8 mouse cellular contexts compared by ENCODE assay signal in genomic region chr10:79783920-79784800, GRCm38 (mm10). TPM values are rescaled to one million over a fixed set of nuclear protein-coding genes. Genes with fewer than 3 reads are reported as not detected.
A peak's percentile ranks its signal among the peaks of the same experiment; 100 is the strongest.
DNase-seq lines count a peak whose midpoint lies in the region; ATAC-seq and TF ChIP-seq lines count a peak whose summit lies in the region.
"Had no signal": no experiment of that assay in that cellular context is flagged by ENCODE, and none has a peak within 500 bp of the region (broad histone marks: within the 10 kb centered on the region; RNA-seq: fewer than 3 reads in every experiment).

No protein-coding gene starts in this region.

- no peak overlapping the region for H3K4me2 ChIP-seq in intestine, postnatal 0 days (replicated peaks; ENCODE audit: low read depth)
- no peak overlapping the region for H3K4me2 ChIP-seq in intestine, embryonic 16.5 days (ENCODE audit: low read depth, low read length)
- no peak overlapping the region for H3K4me2 ChIP-seq in liver, embryonic 14.5 days (ENCODE audit: low read depth)

- H3K4me1 ChIP-seq in intestine, postnatal 0 days (replicated peaks; ENCODE audit: control insufficient read depth, insufficient read depth, low read length): no peaks in the 10 kb centered on the region; the same call in 1 of the 2 replicates
- peaks cover 16% of the 10 kb centered on the region for H3K4me1 ChIP-seq in intestine, embryonic 16.5 days (ENCODE audit: control insufficient read depth, insufficient read depth, low read length)
- H3K4me1 ChIP-seq in MEL (ENCODE audit: control insufficient read depth in 1 of 2, insufficient read depth in 2 of 2, low read length in 2 of 2): peaks cover 0 to 15% of the 10 kb centered on the region in 2 experiments; a peak in 2 of 4 replicates
- H3K4me1 ChIP-seq in liver, embryonic 14.5 days (replicated peaks; ENCODE audit: control insufficient read depth in 2 of 2, insufficient read depth in 2 of 2, low read length in 1 of 2): peaks cover 7 to 11% of the 10 kb centered on the region in 2 experiments

- no peaks in the 10 kb centered on the region for H3K36me3 ChIP-seq in intestine, postnatal 0 days (ENCODE audit: control insufficient read depth, insufficient read depth)
- no peaks in the 10 kb centered on the region for H3K36me3 ChIP-seq in intestine, embryonic 16.5 days (ENCODE audit: control insufficient read depth, insufficient read depth, low read length)
- no peaks in the 10 kb centered on the region; a peak in 1 of 4 replicates for H3K36me3 ChIP-seq in MEL (ENCODE audit: control insufficient read depth in 1 of 2, insufficient read depth in 2 of 2, low read length in 2 of 2)
- H3K36me3 ChIP-seq in liver, embryonic 14.5 days (replicated peaks; ENCODE audit: control insufficient read depth, insufficient read depth, low read depth): no peaks in the 10 kb centered on the region

- no peaks in the 10 kb centered on the region for H3K79me2 ChIP-seq in MEL (ENCODE audit: control insufficient read depth, insufficient read depth, low read length, poor library complexity)

- peak; percentile 53 for DNase-seq in CD4-positive helper T cell, adult 2 months (ENCODE audit: low read depth, low spot score)
- DNase-seq in MEL (ENCODE audit: low read depth, low spot score): peak; percentile 73
- peak in 1 of 3 experiments; percentile 44 for DNase-seq in liver, embryonic 14.5 days (ENCODE audit: low read depth in 3 of 3, low spot score in 3 of 3)
- no peak for DNase-seq in urinary bladder, adult 2 months (ENCODE audit: low spot score)
- no peak for DNase-seq in Muller cell, postnatal 12 days (ENCODE audit: inconsistent ontology term)

- TF ChIP-seq RAD21 in MEL (IDR thresholded peaks at IDR 0.05; ENCODE audit: low read depth, low read length): peak; percentile 10

- no peaks in the 10 kb centered on the region for H3K27me3 ChIP-seq in intestine, postnatal 0 days (replicated peaks; ENCODE audit: control insufficient read depth, insufficient read depth, low read length)
- H3K27me3 ChIP-seq in intestine, embryonic 16.5 days (replicated peaks; ENCODE audit: control insufficient read depth, insufficient read depth, low read length): peaks cover 2% of the 10 kb centered on the region; the same call in 1 of the 2 replicates
- no peaks in the 10 kb centered on the region for H3K27me3 ChIP-seq in MEL (ENCODE audit: control insufficient read depth in 1 of 2, insufficient read depth in 2 of 2, low read length in 2 of 2)
- peaks cover 12% of the 10 kb centered on the region for H3K27me3 ChIP-seq in liver, embryonic 14.5 days (ENCODE audit: control insufficient read depth, insufficient read depth, low read length)

- no peak overlapping the region for H3K4me3 ChIP-seq in intestine, postnatal 0 days (ENCODE audit: low read depth, low read length)
- no peak overlapping the region for H3K4me3 ChIP-seq in intestine, embryonic 16.5 days (ENCODE audit: low read length)
- H3K4me3 ChIP-seq in MEL (ENCODE audit: control insufficient read depth in 1 of 2, insufficient read depth in 1 of 2, low read depth in 2 of 2, low read length in 2 of 2): no peak overlapping the region
- H3K4me3 ChIP-seq in liver, embryonic 14.5 days (ENCODE audit: insufficient read depth in 1 of 2, low read depth in 2 of 2, low read length in 2 of 2): no peak overlapping the region

- H3K27ac ChIP-seq in intestine, postnatal 0 days (ENCODE audit: low read depth, low read length): no peak overlapping the region
- H3K27ac ChIP-seq in intestine, embryonic 16.5 days (ENCODE audit: low read length): no peak overlapping the region
- no peak overlapping the region for H3K27ac ChIP-seq in MEL (ENCODE audit: control insufficient read depth, low read depth, low read length)
- no peak overlapping the region for H3K27ac ChIP-seq in liver, embryonic 14.5 days
- H3K27ac ChIP-seq: macrophage had no signal

- no peak for TF ChIP-seq POLR2A in MEL (IDR thresholded peaks at IDR 0.05; ENCODE audit: control insufficient read depth in 1 of 2, insufficient read depth in 1 of 2, low read depth in 1 of 2, low read length in 2 of 2, poor library complexity in 1 of 2)

- no peak overlapping the region for H3K9ac ChIP-seq in intestine, postnatal 0 days (ENCODE audit: low read depth, low read length)
- H3K9ac ChIP-seq in intestine, embryonic 16.5 days (ENCODE audit: low read depth, low read length): no peak overlapping the region
- H3K9ac ChIP-seq in MEL (ENCODE audit: control insufficient read depth, low read depth, low read length, poor library complexity, severe bottlenecking): no peak overlapping the region
- no peak overlapping the region for H3K9ac ChIP-seq in liver, embryonic 14.5 days (replicated peaks)

- TF ChIP-seq CTCF in intestine, postnatal 0 days (IDR thresholded peaks at IDR 0.05; ENCODE audit: low read depth): peak; percentile 68
- TF ChIP-seq CTCF in MEL (IDR thresholded peaks at IDR 0.05 in 2 of 3, conservative IDR thresholded peaks at IDR 0.05 in 1 of 3; ENCODE audit: control insufficient read depth in 1 of 3, insufficient read depth in 1 of 3, low read depth in 2 of 3, low read length in 3 of 3, poor library complexity in 1 of 3, severe bottlenecking in 1 of 3): peak; percentile 70 to 76 (median 74)
- peak; percentile 67 for TF ChIP-seq CTCF in liver, embryonic 14.5 days (IDR thresholded peaks at IDR 0.05; ENCODE audit: low read depth)

- 52% methylated on average over 27 of the region's 27 CpGs for WGBS in intestine, postnatal 0 days
- 39% methylated on average over 27 of the region's 27 CpGs for WGBS in intestine, embryonic 16.5 days
- 44% methylated on average over 27 of the region's 27 CpGs for WGBS in liver, embryonic 14.5 days (ENCODE audit: insufficient replicate concordance)

- TF ChIP-seq EP300 in MEL (IDR thresholded peaks at IDR 0.05; ENCODE audit: low read depth in 1 of 2, low read length in 2 of 2): no peak
- no peak for TF ChIP-seq EP300 in liver, embryonic 14.5 days (IDR thresholded peaks at IDR 0.05; ENCODE audit: low read depth)

- no peaks in the 10 kb centered on the region for H3K9me3 ChIP-seq in intestine, postnatal 0 days (ENCODE audit: control insufficient read depth)
- H3K9me3 ChIP-seq in intestine, embryonic 16.5 days (ENCODE audit: control insufficient read depth, low read length): no peaks in the 10 kb centered on the region
- H3K9me3 ChIP-seq in MEL (replicated peaks; ENCODE audit: insufficient read depth, low read length): no peaks in the 10 kb centered on the region
- no peaks in the 10 kb centered on the region for H3K9me3 ChIP-seq in liver, embryonic 14.5 days (ENCODE audit: control insufficient read depth, low read length)

- no peak for ATAC-seq in intestine, postnatal 0 days
- no peak for ATAC-seq in intestine, embryonic 16.5 days
- no peak for ATAC-seq in liver, embryonic 14.5 days (ENCODE audit: insufficient read depth)

RNA-seq across cellular contexts. Expression of gene Prss57, which starts 6.6 kb away (rescaled TPM):
- 0.07 TPM in 1 of 2 replicates, not detected in the other for polyA plus RNA-seq in intestine, postnatal 0 days (2015; fragmentation: Nextera tagmentation; extraction: Ambion mirVana)
- 0.07 and 0.11 TPM in 2 replicates for polyA plus RNA-seq in intestine, embryonic 16.5 days (2015; fragmentation: Nextera tagmentation; extraction: Ambion mirVana)
- 0.39 and 0.50 TPM in 2 replicates for total RNA-seq in MEL (2012; rRNA removed)
- polyA plus RNA-seq in MEL (2012; ENCODE audit: insufficient read depth in 1 of 2, insufficient read length in 2 of 2, low read depth in 1 of 2, low replicate concordance in 2 of 2, missing spikeins in 1 of 2): under 1 TPM in 1 of 2 experiments, not detected in 1; 0.70 TPM
- polyA plus RNA-seq in liver, embryonic 14.5 days (2012; rRNA removed): 1.6 TPM in 2 replicates
- polyA plus RNA-seq in liver, embryonic 14.5 days (2014; fragmentation: Nextera tagmentation; extraction: Ambion mirVana): 3.2 and 4.9 TPM in 2 replicates
- 0.47 and 0.49 TPM in 2 replicates for polyA plus RNA-seq in urinary bladder, adult 2 months (2012; rRNA removed)
- polyA plus RNA-seq: macrophage had no signal

RNA-seq across cellular contexts. Expression of gene Fstl3, which starts 7.1 kb away (rescaled TPM):
- polyA plus RNA-seq in intestine, postnatal 0 days (2015; fragmentation: Nextera tagmentation; extraction: Ambion mirVana): 7.3 and 8.9 TPM in 2 replicates
- 15.1 and 16.6 TPM in 2 replicates for polyA plus RNA-seq in intestine, embryonic 16.5 days (2015; fragmentation: Nextera tagmentation; extraction: Ambion mirVana)
- 2.2 and 4.3 TPM in 2 replicates for total RNA-seq in MEL (2012; rRNA removed)
- polyA plus RNA-seq in MEL (2012; ENCODE audit: insufficient read depth in 1 of 2, insufficient read length in 2 of 2, low read depth in 1 of 2, low replicate concordance in 2 of 2, missing spikeins in 1 of 2): 1 to 10 TPM in 1 of 2 experiments, not detected in 1; 7.1 TPM
- polyA plus RNA-seq in liver, embryonic 14.5 days (2012; rRNA removed): 0.54 and 0.56 TPM in 2 replicates
- 0.18 and 0.23 TPM in 2 replicates for polyA plus RNA-seq in liver, embryonic 14.5 days (2014; fragmentation: Nextera tagmentation; extraction: Ambion mirVana)
- polyA plus RNA-seq in urinary bladder, adult 2 months (2012; rRNA removed): 41.4 and 44.3 TPM in 2 replicates

RNA-seq across cellular contexts. Expression of gene Palm, which starts 9.2 kb away (rescaled TPM):
- polyA plus RNA-seq in intestine, postnatal 0 days (2015; fragmentation: Nextera tagmentation; extraction: Ambion mirVana): 19.9 and 21.1 TPM in 2 replicates
- 44.1 and 44.8 TPM in 2 replicates for polyA plus RNA-seq in intestine, embryonic 16.5 days (2015; fragmentation: Nextera tagmentation; extraction: Ambion mirVana)
- 4.8 TPM in 2 replicates for total RNA-seq in MEL (2012; rRNA removed)
- 10 to 100 TPM in 1 of 2 experiments, not detected in 1; 15.5 TPM for polyA plus RNA-seq in MEL (2012; ENCODE audit: insufficient read depth in 1 of 2, insufficient read length in 2 of 2, low read depth in 1 of 2, low replicate concordance in 2 of 2, missing spikeins in 1 of 2)
- polyA plus RNA-seq in liver, embryonic 14.5 days (2012; rRNA removed): 3.4 and 3.5 TPM in 2 replicates
- polyA plus RNA-seq in liver, embryonic 14.5 days (2014; fragmentation: Nextera tagmentation; extraction: Ambion mirVana): 4.0 and 4.1 TPM in 2 replicates
- polyA plus RNA-seq in urinary bladder, adult 2 months (2012; rRNA removed): 52.6 and 77.5 TPM in 2 replicates

RNA-seq across cellular contexts. Expression of gene Rnf126, which starts 17.4 kb away (rescaled TPM):
- polyA plus RNA-seq in intestine, postnatal 0 days (2015; fragmentation: Nextera tagmentation; extraction: Ambion mirVana): 41.2 and 43.5 TPM in 2 replicates
- polyA plus RNA-seq in intestine, embryonic 16.5 days (2015; fragmentation: Nextera tagmentation; extraction: Ambion mirVana): 39.7 and 56.6 TPM in 2 replicates
- 78.8 and 84.8 TPM in 2 replicates for total RNA-seq in MEL (2012; rRNA removed)
- 100 to 1,000 TPM; 174 to 184 TPM for polyA plus RNA-seq in MEL (2012; ENCODE audit: insufficient read depth in 1 of 2, insufficient read length in 2 of 2, low read depth in 1 of 2, low replicate concordance in 2 of 2, missing spikeins in 1 of 2)
- 46.4 and 51.3 TPM in 2 replicates for polyA plus RNA-seq in liver, embryonic 14.5 days (2012; rRNA removed)
- polyA plus RNA-seq in liver, embryonic 14.5 days (2014; fragmentation: Nextera tagmentation; extraction: Ambion mirVana): 27.7 and 33.7 TPM in 2 replicates
- polyA plus RNA-seq in urinary bladder, adult 2 months (2012; rRNA removed): 54.5 and 59.4 TPM in 2 replicates

RNA-seq across cellular contexts. Expression of gene Fgf22, which starts 29.3 kb away (rescaled TPM):
- 0.13 TPM in 1 of 2 replicates, not detected in the other for polyA plus RNA-seq in intestine, postnatal 0 days (2015; fragmentation: Nextera tagmentation; extraction: Ambion mirVana)
- 0.26 TPM in 1 of 2 replicates, not detected in the other for polyA plus RNA-seq in intestine, embryonic 16.5 days (2015; fragmentation: Nextera tagmentation; extraction: Ambion mirVana)
- 0.15 and 0.33 TPM in 2 replicates for total RNA-seq in MEL (2012; rRNA removed)
- polyA plus RNA-seq in MEL (2012; ENCODE audit: insufficient read depth in 1 of 2, insufficient read length in 2 of 2, low read depth in 1 of 2, low replicate concordance in 2 of 2, missing spikeins in 1 of 2): under 1 TPM in 1 of 2 experiments, not detected in 1; 0.33 TPM
- polyA plus RNA-seq in liver, embryonic 14.5 days (2012; rRNA removed): not detected in 2 replicates
- polyA plus RNA-seq in liver, embryonic 14.5 days (2014; fragmentation: Nextera tagmentation; extraction: Ambion mirVana): not detected in 2 replicates
- 0.04 and 0.06 TPM in 2 replicates for polyA plus RNA-seq in urinary bladder, adult 2 months (2012; rRNA removed)
- polyA plus RNA-seq: macrophage had no signal

Comparison
In these comparisons a context has a peak if more than half of its experiments do, and no peak if none do; other contexts are left out.
1. DNase-seq: peak in CD4-positive helper T cell, adult 2 months (single experiment) and MEL (single experiment); none in urinary bladder, adult 2 months (single experiment) and Muller cell, postnatal 12 days (single experiment).
2. Peak in every context shown above with its lines, with median percentiles within 50 percentile points of each other: CTCF ChIP-seq.